Mouse (Mus musculus) neutrophil, adult 5-6 weeks (primary cell): ENCODE results near the gene Als2cr12. TPM values are rescaled to one million over a fixed set of nuclear protein-coding genes. Genes with fewer than 3 reads are reported as not detected.
"Not testable (repeated sequence)": the region's sequence is repeated elsewhere in the genome, so short reads cannot be mapped to it uniquely, and the experiment has no call there.

ENCODE experiments used
- ATAC-seq: fragments of 151-379, 151-347 bp; 2 replicates; pipeline ENCODE4 v1.8.0; 2017; ENCODE audit warnings: mild to moderate bottlenecking, moderate TSS enrichment; ENCODE audit not compliant: insufficient number of reproducible peaks, poor library complexity, low FRiP score, severe bottlenecking; ENCODE audit errors: extremely low read depth
- total RNA-seq: library from RNA; stranded (forward); fragments of 200-1000 nt; gene quantifications from 2 replicates; pipeline ENCODE4 v1.2.3, GENCODE M21; 2017

The Als2cr12 gene
- total RNA-seq, 1 experiment from 2014 or later = 0.35 TPM

DNA sequence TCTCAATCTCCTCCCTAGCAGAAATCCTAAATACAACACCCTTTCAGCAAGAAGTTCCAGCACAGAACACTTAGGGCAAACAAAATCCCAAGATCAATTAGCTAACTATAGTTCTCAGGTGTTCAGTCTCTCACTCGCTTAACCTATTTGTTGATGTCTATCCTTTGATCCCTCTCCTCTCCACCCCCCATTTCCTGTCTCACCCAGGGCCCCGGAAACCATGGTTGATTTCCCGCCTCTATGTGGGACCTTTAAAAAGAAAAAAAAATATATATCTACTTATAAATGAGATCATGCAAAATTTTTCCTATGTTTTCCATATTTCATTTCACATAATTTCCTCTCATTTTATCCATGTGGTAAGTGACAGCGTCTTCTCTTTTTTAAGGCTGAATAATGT is 25.2 kb upstream of the Als2cr12 start:
- no peak for ATAC-seq

DNA sequence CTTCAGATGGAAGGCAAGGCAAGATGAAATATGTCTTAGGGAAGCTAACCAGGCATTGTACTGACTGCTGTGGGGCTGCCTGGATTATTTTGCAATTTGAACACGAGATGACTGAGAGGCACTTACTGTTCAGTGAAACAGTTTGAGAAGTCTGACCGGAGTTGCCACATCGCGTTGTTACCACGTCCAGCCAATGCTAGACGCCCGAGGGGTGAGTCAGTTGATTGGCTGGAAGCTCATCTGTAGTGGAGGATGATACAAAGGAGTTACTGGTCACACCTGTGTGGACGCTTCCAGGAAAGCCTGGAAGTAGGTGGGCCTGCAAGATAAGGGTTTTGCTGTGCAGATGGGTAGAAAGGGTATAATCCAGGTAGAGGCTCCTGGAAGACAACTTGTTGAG is 24.3 kb upstream of the Als2cr12 start:
- ATAC-seq = peak; percentile 46; the same call in 1 of the 2 replicates

DNA sequence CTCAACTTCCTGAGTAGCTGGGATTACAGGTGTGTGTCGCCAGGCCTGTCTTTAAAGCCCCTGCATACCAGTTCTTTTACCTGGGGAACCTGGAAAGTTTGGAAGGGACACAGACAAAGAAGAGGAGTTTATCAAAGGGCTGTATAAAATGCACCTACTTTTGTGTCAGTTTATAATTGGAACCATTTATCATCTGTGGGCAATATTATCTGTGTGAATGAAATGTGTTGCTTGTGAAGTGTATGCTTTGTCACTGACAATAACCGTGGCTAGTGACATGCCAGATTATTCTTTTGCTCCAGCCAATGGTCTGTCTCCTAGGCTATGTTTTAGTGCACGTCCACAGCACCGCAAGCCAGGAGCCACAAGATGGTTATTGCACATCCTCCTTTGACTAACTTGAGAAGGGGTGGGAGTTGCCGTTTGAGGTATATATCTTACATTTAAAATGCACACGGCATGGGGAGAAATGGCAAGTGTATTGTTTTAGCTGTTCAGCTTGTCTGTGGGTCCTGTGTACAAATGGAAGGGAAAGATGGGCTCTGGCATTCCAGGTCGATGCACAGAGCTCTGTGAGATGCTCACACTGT is 23.7 kb upstream of the Als2cr12 start:
- no peak for ATAC-seq

DNA sequence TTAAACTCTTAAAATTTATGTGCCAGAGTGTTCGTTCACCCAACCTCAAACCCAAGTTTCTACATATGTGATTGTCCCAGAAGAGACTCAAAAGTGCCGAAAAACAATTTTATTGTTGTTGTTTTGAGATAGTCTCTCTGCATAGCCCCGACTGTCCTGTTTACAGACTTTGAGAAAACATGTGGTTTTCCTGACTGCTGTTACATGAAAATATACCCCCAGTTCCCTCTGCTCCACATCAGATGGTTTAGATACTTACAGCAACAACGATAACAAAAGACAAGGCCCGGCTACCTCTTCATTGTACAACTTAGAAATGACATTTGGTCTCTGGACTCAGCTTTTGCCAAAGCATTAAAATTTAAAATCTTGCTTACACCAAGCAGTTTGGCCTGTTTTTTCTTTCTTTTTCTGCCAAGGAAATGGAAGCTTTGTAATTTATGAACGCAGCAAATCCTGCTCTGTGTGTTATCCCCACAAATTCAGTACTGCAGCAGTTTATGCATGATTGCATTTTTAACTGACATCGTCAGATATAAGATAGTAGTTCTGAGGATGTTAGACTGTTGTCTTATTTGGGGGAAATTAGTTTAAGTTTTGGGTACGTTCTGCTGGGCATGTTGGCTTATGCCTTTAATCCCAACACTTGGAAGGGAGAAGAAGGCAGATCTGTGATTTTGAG is 21.9 kb upstream of the Als2cr12 start:
- ATAC-seq = no peak

DNA sequence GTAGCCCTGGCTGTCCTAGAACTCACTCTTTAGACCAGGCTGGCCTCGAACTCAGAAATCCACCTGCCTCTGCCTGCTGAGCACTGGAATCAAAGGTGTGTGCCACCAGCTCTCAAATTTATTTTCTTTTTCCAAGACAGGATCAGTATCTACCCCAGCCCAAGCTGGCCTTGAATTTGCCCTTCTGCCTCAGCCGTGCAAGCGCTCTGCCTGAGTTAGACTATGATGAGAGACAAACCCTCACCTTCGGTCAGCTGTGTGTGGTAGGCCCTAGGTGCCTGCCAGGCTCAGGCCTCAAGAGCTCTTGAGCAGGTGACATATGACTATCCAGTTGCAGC is 21.1 kb upstream of the Als2cr12 start:
- ATAC-seq = no peak

DNA sequence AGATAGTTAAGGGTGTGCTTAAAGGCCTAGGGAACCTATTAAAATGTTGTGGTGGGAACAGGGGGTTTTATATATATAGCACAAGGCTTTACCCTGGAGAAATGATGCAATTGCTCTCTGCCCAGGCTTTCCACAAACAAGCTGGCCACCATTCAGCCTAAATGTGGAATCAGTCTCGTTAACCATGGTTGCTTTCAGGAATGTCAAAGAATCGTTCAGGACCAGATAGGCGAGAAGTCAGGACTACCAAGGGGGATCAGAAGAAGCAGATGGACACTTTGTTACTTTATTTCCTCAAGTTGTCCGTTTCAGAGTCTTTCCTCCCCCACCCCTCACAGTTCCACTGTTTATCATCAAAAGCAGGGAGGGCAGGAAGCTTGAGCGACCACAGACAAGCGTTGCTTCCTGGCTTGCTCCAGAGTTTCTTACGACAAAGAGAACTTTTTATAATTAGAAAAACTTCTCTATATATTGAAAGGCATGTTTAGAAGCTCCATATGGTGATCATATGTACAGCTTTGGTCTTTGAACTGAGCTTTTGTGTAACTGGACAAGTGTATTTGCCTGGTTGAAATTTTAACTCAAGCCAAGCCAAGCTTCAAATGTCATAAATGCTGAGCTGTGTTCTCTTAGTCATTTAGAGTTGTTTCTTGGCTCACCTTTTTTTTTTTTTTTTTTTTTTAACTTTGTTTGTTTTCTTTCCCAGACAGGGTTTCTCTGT is 20.5 kb upstream of the Als2cr12 start:
- ATAC-seq = no peak

DNA sequence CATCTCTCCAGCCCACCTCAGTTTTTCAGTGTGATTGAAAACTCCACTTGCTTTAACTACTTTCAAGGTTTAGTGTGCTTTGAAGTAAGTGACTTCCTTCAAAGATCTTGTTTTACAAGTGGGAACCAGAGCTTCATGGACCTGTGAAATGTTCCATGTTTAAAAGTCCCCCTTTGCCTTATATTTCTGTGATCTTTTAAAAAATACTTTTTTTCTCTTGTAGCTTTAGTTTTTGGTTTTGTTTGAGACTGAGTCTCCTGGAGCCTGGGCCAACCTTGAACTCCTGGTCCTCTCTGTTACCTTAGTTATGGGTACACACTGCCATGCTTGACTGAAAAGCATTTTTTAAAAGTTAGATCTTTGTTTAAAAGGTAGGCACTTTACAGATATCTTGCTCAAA is 19.7 kb upstream of the Als2cr12 start:
- ATAC-seq = no peak

DNA sequence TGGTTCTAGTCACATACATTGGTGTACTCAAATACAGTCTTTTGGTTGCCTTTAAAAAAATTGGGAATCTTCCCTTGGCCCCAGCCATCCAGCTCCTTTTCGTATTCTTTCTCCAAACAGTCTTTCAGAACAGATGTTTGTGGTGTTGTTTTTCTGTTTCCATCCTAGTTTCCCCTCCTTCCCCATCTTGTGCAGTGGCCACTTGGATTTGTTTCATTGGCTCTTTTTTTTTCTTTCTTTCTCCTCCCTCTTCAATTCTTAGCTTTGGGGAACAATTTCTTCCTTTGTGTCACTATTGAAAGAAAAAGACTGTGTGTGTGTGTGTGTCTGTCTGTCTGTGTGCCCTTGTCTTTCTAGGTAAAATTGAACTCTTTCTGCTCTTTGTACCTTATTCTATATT is 18.6 kb upstream of the Als2cr12 start:
- ATAC-seq = no peak

DNA sequence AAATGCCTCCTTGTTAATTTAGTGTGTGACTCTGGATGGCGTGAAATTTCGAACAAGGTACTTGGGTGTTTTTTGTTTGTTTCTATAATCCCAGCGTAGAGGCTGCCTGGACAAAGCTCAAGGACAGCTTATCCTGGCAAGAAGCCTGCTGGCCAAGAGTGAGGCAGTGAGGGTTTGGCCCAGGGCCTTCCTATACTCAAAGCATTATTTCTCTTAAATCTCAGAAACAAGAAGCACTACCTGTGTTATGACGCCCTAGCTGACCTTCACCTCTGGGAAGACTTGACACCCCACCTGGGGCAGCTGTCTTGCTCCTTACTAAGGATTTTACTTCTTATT is 18.1 kb upstream of the Als2cr12 start:
- no peak for ATAC-seq

DNA sequence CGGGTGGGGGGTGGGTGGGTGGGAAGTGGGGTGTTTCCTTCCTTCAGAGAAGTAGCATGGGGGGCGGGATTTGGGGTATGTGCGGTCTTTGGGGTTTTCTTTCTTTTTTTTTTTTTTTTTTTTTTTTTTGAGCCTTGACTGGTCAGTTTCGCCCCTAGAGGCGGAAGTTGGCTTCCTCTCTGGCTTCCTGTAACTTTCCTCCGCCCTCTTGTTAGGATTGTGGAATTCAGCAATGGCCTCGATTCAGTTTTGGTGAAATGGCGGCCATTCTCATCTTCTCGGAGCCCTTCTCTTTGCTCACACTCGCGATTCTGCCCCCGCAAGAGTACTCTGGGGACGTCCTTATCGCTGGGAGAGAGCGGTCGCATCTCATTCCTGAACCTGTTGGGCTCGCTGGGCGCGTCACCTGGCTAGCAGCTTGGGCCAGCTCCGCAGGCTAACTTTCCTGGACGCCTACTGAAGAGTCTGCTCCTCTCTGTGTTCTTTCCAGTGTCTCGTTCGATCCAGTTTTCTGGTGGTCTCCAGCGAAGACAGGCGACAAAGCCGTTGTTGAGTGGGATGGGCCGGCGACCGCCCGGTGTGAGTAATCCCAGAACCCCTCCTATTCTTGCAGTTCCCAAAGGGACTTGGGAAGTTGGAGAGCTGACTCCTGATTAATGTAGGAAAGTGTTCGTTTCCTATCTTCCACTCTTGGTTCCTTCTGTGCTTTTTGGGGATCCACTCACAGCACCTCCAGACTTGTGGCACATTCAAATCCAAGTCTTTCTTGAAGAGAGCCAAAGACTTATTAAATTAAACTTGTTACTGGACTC is 17.5 kb upstream of the Als2cr12 start:
- peak; percentile 17; the same call in 1 of the 2 replicates for ATAC-seq

DNA sequence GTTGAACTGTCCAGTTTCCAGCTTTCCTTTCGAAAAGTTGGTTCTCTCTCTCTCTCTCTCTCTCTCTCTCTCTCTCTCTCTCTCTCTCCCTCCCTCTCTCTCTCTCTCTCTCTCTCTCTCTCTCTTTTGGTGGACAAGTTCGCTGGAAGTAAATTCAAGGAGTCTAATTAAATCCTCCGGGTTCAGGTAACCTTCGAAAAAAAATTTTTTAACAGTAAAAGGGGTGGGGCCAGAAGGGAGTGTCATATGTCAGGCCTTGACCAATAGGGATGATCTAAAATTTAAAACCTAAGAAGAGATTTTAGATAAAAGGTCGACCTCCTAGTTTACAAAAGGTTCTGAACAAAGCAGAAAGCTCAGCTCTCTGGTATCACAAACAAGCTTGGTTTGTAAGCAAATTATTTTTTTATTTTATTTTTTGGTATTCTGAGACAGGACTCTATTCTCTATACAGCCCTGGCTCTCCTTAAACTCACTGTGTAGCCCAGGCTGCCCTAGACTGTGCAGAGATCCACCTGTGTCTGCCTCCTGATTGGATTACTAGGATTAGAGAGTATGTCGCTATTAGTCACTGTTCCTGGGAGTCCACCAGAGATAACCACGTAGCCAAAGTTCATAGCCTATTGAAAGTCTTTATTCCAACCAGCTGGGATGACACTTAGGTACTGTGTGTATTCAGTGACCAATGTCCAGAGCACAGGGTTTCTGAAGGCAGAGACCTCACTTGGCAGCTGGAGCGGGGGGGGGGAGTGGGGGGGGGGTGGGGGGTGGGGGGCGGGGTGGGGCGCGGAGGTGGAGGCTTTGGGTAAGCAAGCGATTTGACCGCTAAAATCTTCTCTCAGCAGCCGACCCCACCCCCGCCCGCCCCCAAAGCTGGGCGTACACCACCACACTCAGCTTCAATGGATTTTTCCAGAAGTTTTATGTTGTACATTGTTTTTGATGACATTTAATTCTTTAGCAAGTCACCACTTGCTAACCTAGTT is 16.6 kb upstream of the Als2cr12 start:
- ATAC-seq = peak; percentile 69

DNA sequence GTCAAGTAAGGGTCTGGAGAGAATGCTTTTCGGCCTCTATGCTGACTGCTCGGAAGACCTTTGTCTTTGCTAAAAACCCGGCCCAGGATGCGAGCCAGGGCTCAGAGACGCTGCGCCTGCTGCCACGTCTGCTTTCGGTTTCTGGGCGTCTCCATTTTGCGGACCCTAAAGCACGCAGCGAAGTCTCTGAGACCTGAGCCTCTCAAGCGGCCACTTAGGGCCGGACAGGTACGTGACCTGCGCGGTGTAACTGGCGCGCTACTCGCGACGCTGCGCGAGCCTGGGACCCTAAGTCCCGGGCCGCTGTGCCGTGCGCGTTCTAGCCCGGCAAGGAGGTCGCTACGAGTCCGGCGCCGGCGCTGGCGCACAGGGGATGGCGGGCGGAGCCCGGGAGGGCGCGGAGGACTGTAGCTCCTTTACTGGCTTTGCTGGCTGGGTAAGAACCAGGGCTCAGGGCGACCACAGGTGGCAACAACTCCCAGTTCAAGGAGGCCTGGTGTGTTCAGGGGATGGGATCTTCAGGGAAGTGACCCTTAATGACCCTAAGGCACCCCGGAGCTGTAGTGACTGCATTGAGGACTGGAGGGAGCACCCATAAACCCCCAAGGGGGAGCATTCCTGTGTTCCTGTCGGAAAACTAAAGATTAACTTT is 15.7 kb upstream of the Als2cr12 start, which contains the start of gene Cflar:
Gene Cflar (plus strand): TSS at position 144 of the 652 bp plus-strand sequence.
- peak; percentile 53; the same call in 1 of the 2 replicates for ATAC-seq

DNA sequence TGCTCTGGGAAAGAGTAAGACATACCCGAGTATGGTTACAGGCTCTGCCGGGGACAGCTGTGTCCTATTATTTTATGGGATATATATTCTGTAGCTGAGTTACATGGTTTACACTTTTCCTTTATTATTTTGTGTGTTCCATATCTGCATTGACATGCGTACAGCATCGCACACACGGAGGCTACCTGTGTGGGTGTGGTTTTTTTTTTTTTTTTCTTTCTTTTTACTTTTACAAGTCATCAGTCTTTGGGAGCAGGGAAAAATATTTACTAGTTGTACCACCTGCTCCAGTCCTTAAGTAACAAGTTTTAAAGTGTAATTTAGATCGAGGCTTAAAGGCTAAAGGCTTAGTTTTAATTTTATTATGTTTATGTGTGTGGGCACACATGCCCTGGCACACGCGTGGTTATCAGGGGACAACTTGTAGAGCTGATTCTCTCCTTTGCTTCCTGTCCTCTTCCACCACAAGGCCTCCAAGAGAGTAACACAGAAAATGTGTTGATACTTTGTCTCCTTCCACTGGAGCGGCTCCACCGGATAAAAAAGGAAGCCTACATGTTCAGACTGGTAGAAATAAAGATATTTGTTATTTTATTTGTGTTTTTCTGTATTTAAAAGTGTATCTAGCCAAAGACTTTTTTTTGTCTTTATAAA is 15.0 kb upstream of the Als2cr12 start:
- no peak for ATAC-seq

DNA sequence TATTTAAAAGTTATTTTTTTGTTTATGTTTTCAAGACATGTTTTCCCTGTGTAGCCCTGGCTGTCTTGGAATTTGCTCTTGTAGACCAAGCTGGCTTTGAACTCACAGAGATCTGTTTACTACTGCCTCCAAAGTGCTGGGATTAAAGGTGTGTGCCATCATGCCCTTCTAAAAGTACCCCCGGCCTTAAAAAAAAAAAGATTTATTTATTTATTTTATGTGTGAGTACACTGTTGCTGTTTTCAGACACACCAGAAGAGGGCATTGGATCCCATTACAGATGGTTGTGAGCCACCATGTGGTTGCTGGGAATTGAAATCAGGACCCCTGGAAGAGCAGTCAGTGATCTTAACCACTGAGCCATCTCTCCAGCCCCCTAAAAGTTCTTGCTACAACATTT is 14.3 kb upstream of the Als2cr12 start:
- ATAC-seq = not testable (repeated sequence)

DNA sequence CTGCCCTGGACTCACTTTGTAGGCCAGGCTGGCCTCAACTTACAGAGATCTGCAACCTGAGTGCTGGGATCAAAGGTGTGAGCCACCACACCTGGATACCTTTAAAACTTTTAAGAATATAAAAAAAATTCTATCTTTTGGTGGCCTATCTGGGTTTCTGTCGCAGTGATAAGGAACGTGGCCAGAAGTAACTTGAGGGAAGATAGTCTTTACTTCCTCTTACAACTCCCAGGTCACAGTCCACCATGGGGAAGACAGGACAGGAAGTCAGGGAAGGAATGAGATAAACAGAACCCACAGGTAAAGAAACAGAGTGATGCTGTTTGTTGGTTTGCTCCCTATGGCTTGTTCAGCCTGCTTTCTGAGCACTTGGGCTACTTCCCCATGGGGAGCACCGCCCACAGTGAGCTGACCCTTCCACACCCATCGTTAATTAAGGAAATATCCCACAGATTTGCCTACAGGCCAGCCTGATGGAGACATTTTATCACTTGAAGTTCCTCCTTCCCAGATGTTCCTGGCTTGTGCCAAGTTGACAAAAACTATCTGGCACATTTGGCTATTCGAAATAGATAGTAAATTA is 4.9 kb upstream of the Als2cr12 start:
- not testable (repeated sequence) for ATAC-seq

DNA sequence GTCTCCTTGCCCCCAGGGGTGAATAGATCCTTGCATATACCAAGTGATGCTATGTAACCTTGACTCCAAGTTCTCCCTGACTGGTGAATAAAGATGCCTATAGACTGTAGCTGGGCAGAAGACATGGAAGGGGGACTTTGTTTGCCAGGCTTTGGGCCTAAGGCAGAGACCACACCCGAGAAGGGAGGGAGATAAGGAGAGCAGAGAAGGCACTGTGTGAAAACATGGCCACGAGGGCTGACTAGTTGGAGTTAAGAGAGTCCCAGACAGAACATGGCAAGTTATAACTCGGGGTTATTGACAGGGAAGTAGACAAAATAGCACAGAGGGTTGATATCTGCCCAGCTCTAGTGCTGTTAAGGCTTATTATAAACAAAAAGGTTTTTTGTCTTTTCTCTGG is 4.2 kb upstream of the Als2cr12 start:
- ATAC-seq = no peak

DNA sequence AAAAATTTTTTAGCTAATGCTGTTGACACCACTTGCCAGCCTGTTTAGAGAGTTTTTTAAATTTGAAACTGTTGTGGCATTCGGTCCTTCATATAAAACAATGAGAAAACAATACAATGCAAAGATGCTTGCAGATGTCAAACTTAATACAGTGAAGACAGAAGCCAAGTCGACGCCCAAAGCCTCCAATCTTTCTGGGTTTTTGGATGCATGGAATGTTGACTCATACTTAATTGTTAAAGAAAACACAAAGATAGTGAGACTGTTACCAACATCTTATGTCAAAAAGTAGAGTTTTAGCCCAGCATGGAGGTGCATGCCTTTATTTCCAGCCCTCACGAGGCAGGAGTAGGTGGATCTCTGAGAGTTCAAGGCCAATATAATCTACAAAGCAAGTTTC is 3.0 kb upstream of the Als2cr12 start:
- ATAC-seq = no peak
